Mouse (Mus musculus): ENCODE results near the gene Myh9. TPM values are rescaled to one million over a fixed set of nuclear protein-coding genes. Genes with fewer than 3 reads are reported as not detected.

Myh9 gene
- 34.4 and 38.7 TPM in 2 replicates for polyA plus RNA-seq (2012; rRNA removed)

- peak; percentile 99 for DNase-seq (ENCODE audit: extremely low spot score in 1 of 2, low spot score in 1 of 2)
Observed at GRCm38 (mm10) chr15:77842047-77842843, at the start of gene Myh9. TSS of gene Myh9 (minus strand) at chr15:77842175.

- no peak for DNase-seq (ENCODE audit: extremely low spot score in 1 of 2, low spot score in 1 of 2)
Observed at GRCm38 (mm10) chr15:77891766-77892165, 49.8 kb upstream of the Myh9 start.

- no peak for DNase-seq (ENCODE audit: extremely low spot score in 1 of 2, low spot score in 1 of 2)
Observed at GRCm38 (mm10) chr15:77889761-77890422, 47.9 kb upstream of the Myh9 start.

- DNase-seq (ENCODE audit: extremely low spot score in 1 of 2, low spot score in 1 of 2), result peak in 1 of 2 experiments; percentile 16
Observed at GRCm38 (mm10) chr15:77888286-77888685, 46.3 kb upstream of the Myh9 start.

- peak in 1 of 2 experiments; percentile 53 for DNase-seq (ENCODE audit: extremely low spot score in 1 of 2, low spot score in 1 of 2)
Observed at GRCm38 (mm10) chr15:77887093-77887488, 45.1 kb upstream of the Myh9 start.

GRCm38 (mm10) chr15:77886369-77887092 is 44.6 kb upstream of the Myh9 start:
- DNase-seq (ENCODE audit: extremely low spot score in 1 of 2, low spot score in 1 of 2), result no peak

GRCm38 (mm10) chr15:77885945-77886344 is 44.0 kb upstream of the Myh9 start:
- DNase-seq (ENCODE audit: extremely low spot score in 1 of 2, low spot score in 1 of 2), result no peak

GRCm38 (mm10) chr15:77885159-77885558 is 43.2 kb upstream of the Myh9 start:
- DNase-seq (ENCODE audit: extremely low spot score in 1 of 2, low spot score in 1 of 2), result no peak

GRCm38 (mm10) chr15:77883697-77884010 is 41.7 kb upstream of the Myh9 start:
- DNase-seq (ENCODE audit: extremely low spot score in 1 of 2, low spot score in 1 of 2), result no peak

GRCm38 (mm10) chr15:77882797-77883696 is 41.1 kb upstream of the Myh9 start:
- DNase-seq (ENCODE audit: extremely low spot score in 1 of 2, low spot score in 1 of 2), result no peak

GRCm38 (mm10) chr15:77882297-77882696 is 40.3 kb upstream of the Myh9 start:
- no peak for DNase-seq (ENCODE audit: extremely low spot score in 1 of 2, low spot score in 1 of 2)

GRCm38 (mm10) chr15:77881698-77882097 is 39.7 kb upstream of the Myh9 start:
- no peak for DNase-seq (ENCODE audit: extremely low spot score in 1 of 2, low spot score in 1 of 2)

- DNase-seq (ENCODE audit: extremely low spot score in 1 of 2, low spot score in 1 of 2), result no peak
Observed at GRCm38 (mm10) chr15:77880738-77881137, 38.8 kb upstream of the Myh9 start.

- no peak for DNase-seq (ENCODE audit: extremely low spot score in 1 of 2, low spot score in 1 of 2)
Observed at GRCm38 (mm10) chr15:77879756-77880155, 37.8 kb upstream of the Myh9 start.

- DNase-seq (ENCODE audit: extremely low spot score in 1 of 2, low spot score in 1 of 2), result no peak
Observed at GRCm38 (mm10) chr15:77877209-77877608, 35.2 kb upstream of the Myh9 start.

GRCm38 (mm10) chr15:77876716-77877115 is 34.7 kb upstream of the Myh9 start:
- DNase-seq (ENCODE audit: extremely low spot score in 1 of 2, low spot score in 1 of 2), result no peak

GRCm38 (mm10) chr15:77875953-77876352 is 34.0 kb upstream of the Myh9 start:
- no peak for DNase-seq (ENCODE audit: extremely low spot score in 1 of 2, low spot score in 1 of 2)

GRCm38 (mm10) chr15:77874807-77875206 is 32.8 kb upstream of the Myh9 start:
- no peak for DNase-seq (ENCODE audit: extremely low spot score in 1 of 2, low spot score in 1 of 2)

- DNase-seq (ENCODE audit: extremely low spot score in 1 of 2, low spot score in 1 of 2), result no peak
Observed at GRCm38 (mm10) chr15:77874310-77874709, 32.3 kb upstream of the Myh9 start.

GRCm38 (mm10) chr15:77873564-77873963 is 31.6 kb upstream of the Myh9 start:
- no peak for DNase-seq (ENCODE audit: extremely low spot score in 1 of 2, low spot score in 1 of 2)
